Mouse (Mus musculus) liver, adult 2 months (tissue): ENCODE measurements around the gene Hes2.

Experiments
- CTCF ChIP-seq: fragments of 200-500 bp; IDR thresholded peaks from 2 replicates; pipeline ENCODE4 v1.5.1; 2011; ENCODE audit warnings: low read depth, low read length, control low read depth
- POLR2A ChIP-seq: fragments of 200-500 bp; IDR thresholded peaks from 2 replicates; pipeline ENCODE4 v1.6.1; 2011; ENCODE audit warnings: low read length, control low read depth; ENCODE audit not compliant: insufficient read depth; ENCODE audit errors: extremely low read depth

DNA sequence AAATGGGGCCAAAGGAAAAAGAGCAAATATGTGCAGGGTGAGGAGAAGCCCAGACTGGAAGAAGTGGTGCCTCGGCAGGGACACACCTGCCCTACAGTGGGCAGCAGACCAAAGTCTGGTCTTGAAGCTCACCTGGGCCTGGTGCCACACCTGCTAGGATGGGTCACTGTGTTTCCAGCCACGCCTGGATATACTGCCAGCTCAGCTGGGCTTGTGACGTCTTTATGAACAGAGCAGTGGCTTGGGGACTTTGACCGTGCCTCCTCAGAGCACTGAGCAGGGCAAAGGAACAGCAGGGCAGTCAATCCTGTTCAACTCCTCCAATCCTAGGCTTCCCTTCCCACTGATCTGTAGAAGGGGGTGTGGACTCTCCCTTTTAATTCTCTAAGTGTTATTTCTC lies 2.1 kb downstream of the Hes2 start:
- TF ChIP-seq CTCF (no peak), POLR2A (no peak)
